Mouse (Mus musculus) left cerebral cortex, adult 11 months (tissue): ENCODE measurements around the gene Tcf23.

Source experiments
- DNase-seq: peaks from one replicate; pipeline ENCODE4 v3.0.0; 2022; ENCODE audit warnings: low spot score

Gene Tcf23

GRCm38 (mm10) chr5:30968416-30968815, at the start of gene Tcf23:
Tcf23 (plus strand) TSS chr5:30968662.
- no peak for DNase-seq

GRCm38 (mm10) chr5:30918691-30919090, 49.8 kb upstream of the Tcf23 start:
- no peak for DNase-seq

- DNase-seq = no peak
These were observed 48.4 kb upstream of the Tcf23 start for GRCm38 (mm10) chr5:30919831-30920614.

- DNase-seq = no peak
These were observed 47.8 kb upstream of the Tcf23 start for GRCm38 (mm10) chr5:30920621-30921020.

- DNase-seq = peak; percentile 68
These were observed 47.0 kb upstream of the Tcf23 start, which contains the start of gene Khk for GRCm38 (mm10) chr5:30921256-30922033. Khk (plus strand) TSS chr5:30921431.

- DNase-seq = no peak
These were observed 45.9 kb upstream of the Tcf23 start for GRCm38 (mm10) chr5:30922581-30923041.

- DNase-seq = no peak
These were observed 45.3 kb upstream of the Tcf23 start for GRCm38 (mm10) chr5:30923119-30923518.

- no peak for DNase-seq
These were observed 43.8 kb upstream of the Tcf23 start for GRCm38 (mm10) chr5:30924614-30925013.

GRCm38 (mm10) chr5:30925217-30925616, 43.2 kb upstream of the Tcf23 start:
- no peak for DNase-seq

GRCm38 (mm10) chr5:30926073-30926472, 42.4 kb upstream of the Tcf23 start:
- DNase-seq = no peak

- no peak for DNase-seq
These were observed 40.4 kb upstream of the Tcf23 start for GRCm38 (mm10) chr5:30927945-30928529.

GRCm38 (mm10) chr5:30930121-30930520, 38.3 kb upstream of the Tcf23 start:
- peak; percentile 69 for DNase-seq

GRCm38 (mm10) chr5:30930846-30931245, 37.6 kb upstream of the Tcf23 start:
- no peak for DNase-seq

- DNase-seq = no peak
These were observed 37.1 kb upstream of the Tcf23 start for GRCm38 (mm10) chr5:30931378-30931777.

GRCm38 (mm10) chr5:30933705-30934104, 34.8 kb upstream of the Tcf23 start:
- DNase-seq = no peak

- no peak for DNase-seq
These were observed 33.6 kb upstream of the Tcf23 start for GRCm38 (mm10) chr5:30934725-30935461.

- no peak for DNase-seq
These were observed 25.5 kb upstream of the Tcf23 start for GRCm38 (mm10) chr5:30943004-30943403.

GRCm38 (mm10) chr5:30944344-30944743, 24.1 kb upstream of the Tcf23 start:
- no peak for DNase-seq

GRCm38 (mm10) chr5:30944956-30945781, 23.3 kb upstream of the Tcf23 start, which contains the start of gene Cgref1:
Cgref1 (minus strand) TSS chr5:30945591.
- DNase-seq = peak; percentile 59

- DNase-seq = no peak
These were observed 19.8 kb upstream of the Tcf23 start for GRCm38 (mm10) chr5:30948620-30949019.
